Mouse (Mus musculus) megakaryocyte, embryonic 14.5 days (primary cell): Measurements from ENCODE around the gene Ctrl. TPM values are rescaled to one million over a fixed set of nuclear protein-coding genes. Genes with fewer than 3 reads are reported as not detected.
A peak's percentile ranks its signal among the peaks of the same experiment; 100 is the strongest.

Experiments
- H3K27me3 ChIP-seq: replicated peaks from 2 replicates; pipeline ENCODE3; 2012; ENCODE audit warnings: inconsistent platforms
- H3K36me3 ChIP-seq: replicated peaks from 2 replicates; pipeline ENCODE3; 2012; ENCODE audit warnings: low read length, inconsistent platforms, mixed read lengths
- H3K4me1 ChIP-seq: 2 replicates; pipeline ENCODE4 v1.6.1; 2012; ENCODE audit warnings: inconsistent platforms
- H3K4me3 ChIP-seq: replicated peaks from 2 replicates; pipeline ENCODE3; 2012; ENCODE audit warnings: moderate library complexity, mild to moderate bottlenecking, inconsistent platforms
- H3K9me3 ChIP-seq: 2 replicates; pipeline ENCODE4 v1.6.1; 2012; ENCODE audit warnings: inconsistent platforms
- FLI1 ChIP-seq: IDR thresholded peaks from 2 replicates; pipeline ENCODE4 v1.6.1; 2012; ENCODE audit warnings: low read length, inconsistent platforms, mixed read lengths
- GATA1 ChIP-seq: IDR thresholded peaks from 3 replicates; pipeline ENCODE4 v1.6.1; 2012; ENCODE audit warnings: mixed read lengths, low read length, inconsistent platforms, borderline replicate concordance
- polyA plus RNA-seq: library from polyadenylated mRNA; stranded (reverse); fragments of >175 nt; gene quantifications from 2 replicates; pipeline ENCODE4 v1.2.3, GENCODE M21; 2012; ENCODE audit warnings: low replicate concordance; ENCODE audit not compliant: insufficient read depth

Gene Ctrl
- polyA plus RNA-seq, 1 experiment, result 0.39 TPM

DNA sequence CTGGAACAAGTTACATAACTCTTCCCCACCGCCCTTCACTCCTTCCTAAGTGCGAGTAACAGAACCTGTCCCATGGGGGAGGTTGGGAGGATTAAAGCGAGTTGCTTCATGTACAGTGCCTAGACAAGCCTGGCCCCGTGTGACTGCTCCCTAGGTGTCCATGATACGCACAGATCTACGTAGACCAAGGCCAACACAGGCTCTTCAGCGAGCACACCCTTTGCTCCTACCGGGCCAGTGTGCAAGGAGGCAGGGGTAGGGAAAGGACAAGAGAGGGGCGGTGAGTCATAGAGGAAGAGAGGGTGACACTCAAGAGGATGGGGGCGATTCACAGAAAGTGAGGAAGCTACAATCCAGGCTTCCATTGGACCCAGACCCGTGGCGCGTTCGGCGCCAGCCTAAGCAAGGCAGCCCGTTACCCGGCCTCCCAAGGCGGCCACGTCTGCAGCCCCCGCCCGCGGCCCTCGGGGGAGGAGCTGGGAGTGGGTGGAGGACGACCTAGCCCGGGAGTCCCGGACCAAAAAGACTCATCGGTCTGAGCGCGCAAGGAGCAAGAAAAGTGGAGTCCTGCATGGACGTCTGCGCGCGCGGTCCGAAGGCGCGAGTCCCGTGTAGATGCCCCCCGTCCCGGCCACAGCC lies 31.7 kb upstream of the Ctrl start:
- peak overlapping the region; percentile 94 for H3K4me3 ChIP-seq
- peaks cover 1% of the 10 kb centered on the region for H3K36me3 ChIP-seq
- peaks cover 67% of the 10 kb centered on the region for H3K4me1 ChIP-seq
- peaks cover 37% of the 10 kb centered on the region for H3K27me3 ChIP-seq
- TF ChIP-seq GATA1 (no peak), FLI1 (no peak)
- no peaks in the 10 kb centered on the region for H3K9me3 ChIP-seq

DNA sequence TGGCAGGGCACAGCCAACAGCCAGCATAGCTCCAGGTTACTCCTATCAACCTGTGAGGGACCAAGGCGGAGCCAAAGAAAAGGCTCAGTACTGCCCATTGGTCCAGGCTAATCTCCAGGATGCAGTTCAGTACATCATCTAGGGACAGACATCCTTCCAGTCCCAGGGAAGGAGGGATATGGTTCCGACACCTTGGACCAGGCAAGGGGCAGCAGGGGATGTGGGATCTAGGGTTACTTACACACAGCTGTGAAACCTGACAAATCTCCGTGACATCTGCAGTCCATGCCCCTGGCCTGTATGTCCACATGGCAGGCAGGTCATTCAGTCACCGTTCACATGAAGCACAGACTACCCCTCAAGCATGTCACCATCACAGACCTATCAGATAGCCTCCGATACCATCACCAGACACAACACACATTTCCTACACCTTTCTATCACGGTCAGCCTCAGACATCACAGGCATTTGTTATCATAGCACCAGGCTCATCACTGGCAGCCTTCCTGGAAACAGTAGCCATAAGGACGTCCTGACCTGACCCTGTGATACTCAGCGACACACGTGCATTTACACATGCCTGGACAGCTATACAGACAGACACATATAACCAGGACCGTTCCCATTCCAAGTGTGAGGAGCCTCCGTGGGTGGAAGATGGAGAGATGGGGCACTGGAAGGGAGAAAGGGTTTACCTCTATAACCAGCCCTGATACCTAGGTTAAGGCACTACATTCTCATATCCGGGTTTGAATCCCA lies 31.0 kb upstream of the Ctrl start:
- H3K27me3 ChIP-seq, result peaks cover 42% of the 10 kb centered on the region
- H3K36me3 ChIP-seq, result peaks cover 7% of the 10 kb centered on the region
- TF ChIP-seq GATA1 (no peak), FLI1 (no peak)
- peaks cover 70% of the 10 kb centered on the region for H3K4me1 ChIP-seq
- no peaks in the 10 kb centered on the region for H3K9me3 ChIP-seq
- H3K4me3 ChIP-seq, result peak overlapping the region; percentile 94

DNA sequence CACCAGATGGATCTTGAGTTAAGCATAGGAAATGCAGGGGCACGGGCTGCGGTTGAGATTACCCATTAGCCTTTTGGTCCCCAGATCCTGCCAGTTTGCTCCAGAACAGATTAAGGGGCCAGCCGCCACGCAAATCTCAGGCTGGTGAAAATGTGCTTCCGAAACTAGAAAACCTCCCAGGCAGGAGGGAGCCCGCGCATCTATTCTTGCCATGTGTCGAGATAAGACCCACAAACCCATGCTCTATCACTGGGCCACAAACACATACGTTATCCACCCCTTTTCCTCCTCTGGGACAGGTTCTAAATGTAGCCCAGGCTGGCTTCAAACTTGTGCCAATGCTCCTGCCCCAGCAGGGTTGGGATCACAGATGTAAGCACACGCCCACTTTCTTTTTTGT lies 27.9 kb upstream of the Ctrl start:
- Histone ChIP-seq H3K4me1 (peaks cover 67% of the 10 kb centered on the region), H3K9me3 (no peaks in the 10 kb centered on the region), H3K36me3 (peaks cover 19% of the 10 kb centered on the region), H3K4me3 (peak overlapping the region; percentile 70), H3K27me3 (peaks cover 51% of the 10 kb centered on the region)
- no peak for TF ChIP-seq FLI1

DNA sequence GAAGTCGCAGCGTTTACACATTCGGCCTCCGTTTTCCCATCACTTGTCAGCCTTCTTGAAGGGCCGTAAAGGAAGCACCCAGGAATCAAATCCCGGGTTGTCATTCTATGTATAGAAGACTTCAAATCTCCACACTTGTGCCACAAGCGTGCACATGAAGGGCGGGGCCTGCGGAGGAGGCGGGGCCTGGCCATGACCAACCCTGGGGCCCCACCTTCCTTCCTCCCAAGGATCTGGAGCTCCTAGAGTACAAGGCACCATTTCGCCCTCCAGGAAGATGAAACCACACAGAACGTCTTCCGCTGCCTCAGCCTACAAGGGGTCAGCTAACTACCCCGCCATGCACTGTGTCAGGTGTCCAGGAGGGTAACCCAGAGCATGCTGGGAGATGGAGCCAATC lies 27.4 kb upstream of the Ctrl start:
- Histone ChIP-seq H3K27me3 (peaks cover 51% of the 10 kb centered on the region), H3K36me3 (peaks cover 24% of the 10 kb centered on the region), H3K4me1 (peaks cover 63% of the 10 kb centered on the region), H3K9me3 (no peaks in the 10 kb centered on the region), H3K4me3 (peak overlapping the region; percentile 70)
- TF ChIP-seq FLI1, result no peak
- TF ChIP-seq GATA1, result no peak

DNA sequence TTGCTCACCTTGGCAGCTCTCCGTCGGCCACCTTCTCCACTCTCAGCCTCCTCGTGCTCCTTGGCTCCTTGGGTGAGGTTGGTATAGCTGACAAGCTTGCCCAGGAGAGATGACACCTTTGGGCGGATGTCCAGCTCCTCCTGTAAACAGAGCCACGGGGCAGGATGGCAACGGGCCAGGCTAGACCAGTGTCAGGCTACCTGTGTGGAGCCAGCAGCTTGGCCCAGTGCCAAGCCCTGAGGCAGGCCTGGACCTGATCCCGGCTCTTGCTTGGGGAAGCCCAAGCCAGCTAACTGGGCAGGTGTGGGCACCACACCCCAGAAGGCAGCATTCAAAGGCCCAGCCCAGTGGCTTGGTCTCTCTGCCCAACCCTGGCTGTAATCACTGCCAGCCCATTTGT lies 25.7 kb upstream of the Ctrl start:
- Histone ChIP-seq H3K27me3 (peaks cover 37% of the 10 kb centered on the region), H3K36me3 (peaks cover 36% of the 10 kb centered on the region), H3K4me3 (no peak overlapping the region), H3K4me1 (peaks cover 50% of the 10 kb centered on the region), H3K9me3 (no peaks in the 10 kb centered on the region)
- no peak for TF ChIP-seq FLI1
- no peak for TF ChIP-seq GATA1

DNA sequence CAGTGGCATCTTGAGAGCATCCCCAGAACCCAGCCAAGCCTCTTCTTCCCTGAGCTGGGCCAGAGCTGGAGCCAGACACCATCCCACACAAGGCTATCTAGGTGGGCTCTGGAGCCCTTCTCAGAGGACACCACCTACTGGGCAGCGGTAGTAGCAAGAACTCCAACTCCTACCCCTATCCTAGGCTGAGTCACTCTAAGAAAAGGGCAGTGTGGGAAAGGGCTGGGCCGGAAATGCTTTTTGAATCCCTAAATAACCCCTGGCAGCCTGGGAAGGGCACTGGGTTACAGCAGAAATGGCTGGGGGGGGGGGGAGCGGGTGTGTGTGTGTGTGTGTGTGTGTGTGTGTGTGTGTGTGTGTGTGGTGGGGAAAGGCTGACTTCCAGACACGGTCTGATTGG lies 24.2 kb upstream of the Ctrl start:
- Histone ChIP-seq H3K9me3 (no peaks in the 10 kb centered on the region), H3K27me3 (peaks cover 24% of the 10 kb centered on the region)

DNA sequence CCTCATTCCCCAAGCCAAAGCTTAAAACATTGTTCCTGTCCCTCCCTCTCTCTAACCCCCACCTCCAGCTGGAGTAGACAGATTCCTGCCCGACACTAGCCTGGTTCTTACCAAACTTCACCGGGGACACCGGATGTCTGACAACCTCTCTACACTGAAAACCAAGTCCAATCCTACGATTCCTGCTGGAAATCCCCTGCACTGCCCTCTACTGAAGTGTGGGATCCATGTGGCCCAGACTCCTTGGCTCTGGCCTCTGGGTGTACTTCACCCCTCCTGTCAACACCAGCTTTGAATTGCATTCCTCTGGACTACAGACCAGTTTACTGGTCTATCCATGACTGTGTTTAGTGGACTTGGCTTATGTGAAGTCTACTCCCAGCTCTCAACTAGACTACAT lies 22.9 kb upstream of the Ctrl start:
- Histone ChIP-seq H3K4me1 (peaks cover 31% of the 10 kb centered on the region), H3K9me3 (no peaks in the 10 kb centered on the region), H3K27me3 (peaks cover 19% of the 10 kb centered on the region), H3K36me3 (peaks cover 54% of the 10 kb centered on the region), H3K4me3 (no peak overlapping the region)
- TF ChIP-seq GATA1 (no peak), FLI1 (no peak)

More for the DNA sequence above, 24.2 kb upstream of the Ctrl start:
- Histone ChIP-seq H3K4me3 (no peak overlapping the region), H3K36me3 (peaks cover 46% of the 10 kb centered on the region), H3K4me1 (peaks cover 39% of the 10 kb centered on the region)
- TF ChIP-seq FLI1, result no peak
- no peak for TF ChIP-seq GATA1

DNA sequence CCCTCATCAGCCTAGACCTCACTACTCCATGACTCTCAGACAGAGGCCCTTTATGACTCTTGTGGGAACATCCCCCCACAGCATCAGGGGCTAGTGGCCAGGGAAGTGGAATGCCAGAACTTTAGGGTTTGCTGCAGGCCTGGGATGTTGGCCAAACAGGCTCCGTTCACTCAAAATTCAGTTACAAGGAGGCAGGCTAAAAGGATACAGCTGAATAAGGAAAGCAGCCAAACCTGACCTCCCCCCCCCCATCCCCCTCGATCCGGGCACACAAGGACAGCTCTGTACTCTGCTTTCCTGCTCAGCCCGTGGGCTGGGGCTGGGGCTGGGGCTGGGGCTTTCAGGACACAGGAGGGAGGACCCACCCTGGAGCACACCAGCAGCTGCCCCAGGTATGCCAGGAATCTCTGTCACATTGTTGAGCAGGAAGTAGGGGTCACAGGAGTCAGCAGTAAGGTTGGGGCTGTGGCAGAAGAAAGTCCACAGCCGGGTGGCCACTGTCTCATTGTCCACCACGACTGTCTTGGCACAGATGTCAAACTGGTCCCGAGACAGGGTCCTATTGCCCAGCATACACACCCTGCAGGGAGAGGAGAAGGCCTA lies 17.5 kb upstream of the Ctrl start:
- TF ChIP-seq FLI1 (no peak), GATA1 (no peak)
- peaks cover 22% of the 10 kb centered on the region for H3K4me1 ChIP-seq
- peaks cover 82% of the 10 kb centered on the region for H3K36me3 ChIP-seq
- H3K27me3 ChIP-seq, result no peaks in the 10 kb centered on the region
- H3K9me3 ChIP-seq, result no peaks in the 10 kb centered on the region
- H3K4me3 ChIP-seq, result no peak overlapping the region

DNA sequence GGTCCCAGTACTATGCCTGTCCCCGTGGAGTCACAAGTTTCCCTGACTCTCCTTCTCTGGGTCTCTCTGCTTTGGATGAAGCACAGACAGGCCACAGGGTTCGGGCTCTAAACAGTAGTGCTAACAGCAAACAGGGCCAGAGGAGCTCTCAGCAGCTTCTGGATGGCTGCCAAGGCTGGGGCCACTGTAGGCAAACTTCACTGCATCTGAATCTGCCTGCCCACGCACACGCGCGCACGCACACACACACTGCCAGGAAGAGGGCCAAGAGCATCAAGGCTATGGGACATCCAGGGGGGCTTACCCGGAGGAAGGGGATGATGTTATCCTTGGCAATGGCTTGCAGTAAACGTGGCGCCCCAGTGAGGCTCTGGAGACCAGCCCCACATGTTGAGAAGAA lies 15.7 kb upstream of the Ctrl start:
- Histone ChIP-seq H3K4me3 (no peak overlapping the region), H3K9me3 (no peaks in the 10 kb centered on the region), H3K4me1 (peaks cover 17% of the 10 kb centered on the region), H3K36me3 (peaks cover 87% of the 10 kb centered on the region), H3K27me3 (no peaks in the 10 kb centered on the region)
- TF ChIP-seq GATA1, result no peak
- no peak for TF ChIP-seq FLI1

DNA sequence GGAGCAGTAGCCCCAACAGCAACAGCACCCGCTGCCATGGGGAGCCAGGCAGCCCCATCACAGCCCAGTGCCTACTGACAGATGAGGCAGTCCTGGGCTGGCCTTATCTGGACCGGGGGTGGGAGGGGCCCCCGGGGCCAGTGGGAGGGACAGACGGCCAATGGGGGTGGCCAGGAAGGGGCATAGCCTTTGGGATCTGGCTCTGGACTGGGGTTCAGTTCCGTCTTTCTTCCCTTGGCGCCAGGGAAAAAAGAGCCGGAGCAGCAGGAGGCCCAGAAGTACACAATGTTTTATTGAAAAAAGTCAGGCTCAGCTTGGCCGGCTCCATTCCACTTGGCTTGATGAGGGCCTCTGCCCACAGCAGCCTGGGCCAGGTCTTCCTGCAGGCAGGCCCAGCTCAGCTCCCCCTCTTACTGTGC lies 9.7 kb upstream of the Ctrl start, which contains the start of gene Lcat:
Gene Lcat (minus strand): TSS at position 62 of the 419 bp plus-strand sequence.
- Histone ChIP-seq H3K4me3 (no peak within 1 kb of the TSS), H3K9me3 (no peaks in the 10 kb centered on the region), H3K36me3 (peaks cover 62% of the 10 kb centered on the region), H3K4me1 (peaks cover 31% of the 10 kb centered on the region), H3K27me3 (no peaks in the 10 kb centered on the region)
- TF ChIP-seq GATA1 (no peak), FLI1 (no peak)
